Mouse (Mus musculus): Measurements from ENCODE around the gene Ahcy.
A peak's percentile ranks its signal among the peaks of the same experiment; 100 is the strongest.
"Not testable (repeated sequence)": the region's sequence is repeated elsewhere in the genome, so short reads cannot be mapped to it uniquely, and the experiment has no call there.

Gene Ahcy

GRCm38 (mm10) chr2:155018251-155018755 lies 56.0 kb downstream of the Ahcy start, which contains the start of gene Gm14226:
Gene Gm14226 (plus strand): TSS chr2:155018266.
- not testable (repeated sequence) for DNase-seq

- DNase-seq = not testable (repeated sequence)
Observed at GRCm38 (mm10) chr2:155016751-155017150, 57.5 kb downstream of the Ahcy start.

GRCm38 (mm10) chr2:155012991-155013390 lies 61.3 kb downstream of the Ahcy start:
- peak; percentile 76 for DNase-seq

- DNase-seq = no peak
Observed at GRCm38 (mm10) chr2:155011086-155011656, 63.1 kb downstream of the Ahcy start.

Measured in retina, postnatal 1 day (tissue).